Mouse (Mus musculus) intestine, embryonic 15.5 days (tissue): ENCODE measurements at regions not wholly inside any gene's neighbourhood (a gene's known extent, or its start where the extent isn't known, plus 50 kb on each side); places are given as distances from the start of the nearest gene placed in this dataset.
A peak's percentile ranks its signal among the peaks of the same experiment; 100 is the strongest.

Experiments used
- ATAC-seq: fragments of 200-750 bp; cut with Nextera tagmentation; 2 replicates; pipeline ENCODE4 v1.8.0; 2017; ENCODE audit warnings: moderate TSS enrichment, moderate library complexity
- H3K27ac ChIP-seq: fragments of 300-500 bp; sonication (generic); 2 replicates; pipeline ENCODE4 v1.5.1; 2015; ENCODE audit warnings: mild to moderate bottlenecking, inconsistent platforms
- H3K27me3 ChIP-seq: fragments of 300-500 bp; sonication (generic); replicated peaks from 2 replicates; pipeline ENCODE4 v1.6.1; 2015; ENCODE audit warnings: inconsistent platforms
- H3K36me3 ChIP-seq: fragments of 300-500 bp; sonication (generic); 2 replicates; pipeline ENCODE4 v1.6.1; 2015; ENCODE audit warnings: inconsistent platforms
- H3K4me1 ChIP-seq: fragments of 300-500 bp; sonication (generic); replicated peaks from 2 replicates; pipeline ENCODE4 v1.6.1; 2015; ENCODE audit warnings: inconsistent platforms
- H3K4me2 ChIP-seq: fragments of 300-500 bp; sonication (generic); replicated peaks from 2 replicates; pipeline ENCODE4 v1.6.1; 2015; ENCODE audit warnings: mild to moderate bottlenecking, inconsistent platforms
- H3K4me3 ChIP-seq: fragments of 300-500 bp; sonication (generic); replicated peaks from 2 replicates; pipeline ENCODE4 v1.5.1; 2015; ENCODE audit warnings: inconsistent platforms
- H3K9ac ChIP-seq: fragments of 300-500 bp; sonication (generic); 2 replicates; pipeline ENCODE4 v1.6.1; 2015; ENCODE audit warnings: inconsistent platforms
- H3K9me3 ChIP-seq: fragments of 300-500 bp; sonication (generic); 2 replicates; pipeline ENCODE4 v1.6.1; 2016; ENCODE audit warnings: inconsistent platforms
- WGBS: fragments of 180-500 bp; shearing (Covaris S2); methylation state at CpG from one replicate; pipeline ENCODE4 v1.1.7; 2015; 5-methylcytosine and 5-hydroxymethylcytosine counted together

DNA sequence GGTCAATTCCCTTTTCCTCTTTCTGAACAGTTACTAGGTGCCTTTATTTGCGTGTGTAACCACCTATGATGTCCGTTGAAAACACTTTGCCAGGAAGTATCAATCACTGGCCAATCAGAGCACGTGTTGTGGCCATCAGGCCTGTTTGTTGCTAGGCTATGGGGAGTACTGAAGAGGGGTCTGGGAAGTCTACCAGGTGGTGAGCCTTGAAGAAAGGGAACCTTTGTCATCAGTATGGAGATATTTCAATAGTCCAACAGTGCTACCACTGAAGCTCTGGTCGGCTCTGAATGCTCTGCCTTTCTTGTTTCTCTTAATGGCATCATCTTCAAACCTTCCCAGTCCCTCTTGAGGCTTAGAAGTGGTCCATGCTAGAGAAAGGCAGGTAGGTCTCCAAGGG is 124.6 kb upstream of the Bcor start:
- Histone ChIP-seq H3K9me3 (no peaks in the 10 kb centered on the region), H3K27ac (no peak overlapping the region), H3K4me3 (no peak overlapping the region), H3K9ac (no peak overlapping the region), H3K4me2 (no peak overlapping the region), H3K36me3 (no peaks in the 10 kb centered on the region), H3K4me1 (no peaks in the 10 kb centered on the region), H3K27me3 (peaks cover 17% of the 10 kb centered on the region)
- no peak for ATAC-seq
- WGBS, result 71% methylated on average over 4 of the region's 4 CpGs

DNA sequence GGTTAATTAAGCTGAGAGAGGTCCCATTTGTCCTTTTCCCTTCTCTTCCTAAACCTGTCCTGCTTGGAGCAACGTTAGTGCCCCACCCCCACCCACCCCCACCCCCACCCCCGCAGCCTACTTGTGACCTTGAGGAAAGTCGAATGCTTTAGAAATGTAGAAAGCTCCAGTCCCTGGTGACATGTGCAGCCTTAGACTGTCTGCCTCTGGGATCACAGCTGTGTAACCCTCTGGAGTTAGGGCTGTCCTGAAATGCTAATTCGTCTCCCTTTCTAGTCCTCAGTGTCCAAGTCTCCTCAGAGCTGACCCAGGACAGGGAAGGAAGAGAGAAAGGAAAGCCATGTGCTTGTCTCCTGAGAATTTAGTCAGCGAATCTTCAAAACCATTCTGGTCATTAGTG is 125.0 kb upstream of the Bcor start:
- no peak overlapping the region for H3K4me2 ChIP-seq
- H3K9ac ChIP-seq, result no peak overlapping the region
- H3K4me3 ChIP-seq, result no peak overlapping the region
- WGBS, result 41% methylated on average over 5 of the region's 5 CpGs
- no peaks in the 10 kb centered on the region for H3K9me3 ChIP-seq
- peaks cover 17% of the 10 kb centered on the region for H3K27me3 ChIP-seq
- H3K36me3 ChIP-seq, result no peaks in the 10 kb centered on the region
- H3K4me1 ChIP-seq, result no peaks in the 10 kb centered on the region
- no peak overlapping the region for H3K27ac ChIP-seq
- ATAC-seq, result no peak

DNA sequence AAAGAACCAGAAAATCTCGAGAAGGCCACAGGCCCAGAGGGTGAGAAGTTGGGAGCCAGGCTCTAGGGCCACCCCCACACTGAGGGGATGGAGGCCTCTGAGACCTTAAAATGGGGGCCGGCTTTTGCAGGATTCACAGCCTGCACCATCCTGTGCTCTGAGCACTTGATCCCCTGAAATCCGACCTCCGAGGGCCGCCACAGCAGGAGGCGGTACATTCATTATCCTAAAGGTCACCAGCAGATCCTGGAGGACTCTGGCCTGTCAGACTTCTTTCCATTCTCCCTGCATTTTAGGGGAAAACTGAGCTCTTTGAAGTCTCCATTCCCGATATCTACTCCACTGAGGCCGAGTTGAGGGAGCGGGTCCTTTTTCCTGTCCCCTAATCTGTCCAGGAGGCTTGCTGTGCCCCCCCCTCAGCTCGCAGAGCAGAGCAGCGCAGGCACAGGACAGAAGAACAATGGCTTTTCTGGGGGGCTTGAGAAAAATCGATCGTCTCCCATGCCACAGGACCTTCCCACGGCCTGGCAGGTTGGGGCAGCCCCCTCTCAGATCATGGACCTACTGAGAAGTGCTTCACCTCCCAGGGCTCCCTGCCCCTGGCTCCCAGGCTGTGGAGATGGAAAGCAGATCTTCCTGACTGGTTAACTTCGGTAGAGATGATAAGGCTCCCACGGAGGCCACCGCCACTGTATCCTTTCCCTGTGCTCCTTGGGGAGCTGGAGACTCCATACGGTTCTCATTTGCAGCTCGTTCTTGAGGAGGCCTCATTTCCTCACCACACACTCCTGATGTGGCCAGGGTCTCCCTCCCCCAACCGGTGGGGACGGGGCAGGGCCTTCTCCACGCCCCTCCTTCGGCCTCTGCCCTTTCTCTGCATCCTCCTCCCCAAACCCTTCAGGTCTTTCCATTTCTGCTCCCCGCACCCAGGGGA is 126.1 kb upstream of the Bcor start:
- peaks cover 17% of the 10 kb centered on the region for H3K27me3 ChIP-seq
- H3K9ac ChIP-seq, result no peak overlapping the region
- H3K36me3 ChIP-seq, result no peaks in the 10 kb centered on the region
- H3K4me2 ChIP-seq, result no peak overlapping the region
- no peak for ATAC-seq
- no peak overlapping the region for H3K4me3 ChIP-seq
- no peaks in the 10 kb centered on the region for H3K4me1 ChIP-seq
- H3K9me3 ChIP-seq, result no peaks in the 10 kb centered on the region
- 47% methylated on average over 24 of the region's 24 CpGs for WGBS
- no peak overlapping the region for H3K27ac ChIP-seq

DNA sequence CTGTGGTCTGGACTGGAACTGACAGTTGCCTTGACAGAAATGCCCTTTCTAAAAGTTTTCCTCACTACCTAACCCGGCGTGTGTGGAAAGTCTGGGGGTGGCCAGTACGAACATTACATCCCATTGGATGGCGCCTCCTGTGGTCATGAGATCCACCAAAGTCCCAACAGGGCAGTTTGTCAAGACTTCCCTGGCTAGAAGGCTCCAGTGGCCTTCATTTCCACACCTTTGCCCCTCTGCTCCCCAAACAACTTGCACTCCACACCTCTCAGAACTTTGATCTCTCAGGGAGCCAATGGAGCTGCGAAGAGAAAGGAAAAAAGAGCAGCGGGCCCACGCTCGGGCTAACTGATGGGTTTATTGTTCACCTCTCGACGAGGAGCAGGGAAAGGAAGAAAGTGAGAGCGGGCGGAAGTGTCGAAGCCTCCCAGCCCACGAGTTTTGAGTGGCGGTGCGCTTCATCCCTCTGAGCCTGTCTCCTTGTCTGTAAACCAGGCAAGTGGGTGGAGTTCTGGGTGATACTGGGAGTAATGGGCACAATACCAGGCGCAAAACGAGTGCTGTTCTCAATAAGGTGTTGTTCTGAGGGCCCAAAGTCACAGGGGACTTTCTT is 126.9 kb upstream of the Bcor start:
- whole genome bisulfite sequencing, result 33% methylated on average over 18 of the region's 18 CpGs
- no peaks in the 10 kb centered on the region for H3K36me3 ChIP-seq
- H3K9ac ChIP-seq, result no peak overlapping the region
- peak; percentile 45; the same call in 1 of the 2 replicates for ATAC-seq
- no peaks in the 10 kb centered on the region for H3K9me3 ChIP-seq
- no peak overlapping the region; the same call in 1 of the 2 replicates for H3K4me2 ChIP-seq
- H3K27ac ChIP-seq, result no peak overlapping the region
- H3K4me1 ChIP-seq, result no peaks in the 10 kb centered on the region
- H3K4me3 ChIP-seq, result no peak overlapping the region
- peaks cover 17% of the 10 kb centered on the region for H3K27me3 ChIP-seq

DNA sequence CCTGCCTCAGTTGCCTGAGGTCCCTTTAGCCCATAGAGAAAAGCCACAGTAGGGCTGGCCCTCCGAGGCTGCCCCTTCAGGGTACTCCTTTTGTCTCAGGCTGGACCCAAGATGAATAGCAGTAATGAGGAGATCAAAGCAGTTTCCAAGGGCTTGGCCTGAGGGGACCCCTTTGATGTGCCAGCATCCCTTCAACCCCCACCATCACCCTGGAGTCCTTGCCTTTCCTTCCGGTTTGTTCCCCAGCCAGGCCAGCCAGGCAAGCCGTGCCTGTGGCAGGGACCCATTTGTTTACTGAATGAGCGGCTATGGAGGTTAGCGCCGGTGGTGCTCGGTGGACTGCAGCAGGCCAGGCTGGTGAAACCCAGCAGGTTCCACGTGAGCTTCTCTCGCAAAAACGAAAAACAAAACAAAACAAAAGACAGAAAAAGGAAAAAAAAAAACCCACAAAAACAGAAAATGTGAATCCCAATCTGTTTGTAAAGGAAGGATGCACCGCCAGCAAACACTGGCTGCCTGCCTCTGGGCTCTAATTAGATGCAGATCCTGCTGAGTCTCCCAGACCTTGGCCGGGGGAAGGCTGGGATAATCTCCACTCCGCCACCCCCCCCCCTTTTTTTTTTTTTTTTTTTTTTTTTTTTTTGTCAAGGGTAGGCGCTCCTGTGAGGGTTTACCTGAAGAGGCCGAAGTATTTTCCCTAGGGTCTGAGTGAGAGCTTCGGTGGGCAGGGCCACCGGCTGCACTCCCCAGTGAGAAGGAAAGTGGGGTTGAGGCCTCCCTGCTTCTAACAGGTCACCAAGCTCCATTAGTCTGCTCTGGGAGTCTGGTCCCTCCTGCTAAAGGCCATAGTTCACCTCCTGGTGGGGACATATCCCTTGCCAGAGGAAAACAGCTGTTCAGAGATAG is 127.8 kb upstream of the Bcor start:
- Histone ChIP-seq H3K4me2 (no peak overlapping the region), H3K36me3 (no peaks in the 10 kb centered on the region), H3K4me3 (no peak overlapping the region), H3K27me3 (peaks cover 17% of the 10 kb centered on the region), H3K9me3 (no peaks in the 10 kb centered on the region), H3K27ac (no peak overlapping the region), H3K9ac (no peak overlapping the region), H3K4me1 (no peaks in the 10 kb centered on the region)
- WGBS, result 40% methylated on average over 17 of the region's 17 CpGs
- ATAC-seq, result 0 out of 2 replicates have a peak, but pooled peaks have one; percentile 15

DNA sequence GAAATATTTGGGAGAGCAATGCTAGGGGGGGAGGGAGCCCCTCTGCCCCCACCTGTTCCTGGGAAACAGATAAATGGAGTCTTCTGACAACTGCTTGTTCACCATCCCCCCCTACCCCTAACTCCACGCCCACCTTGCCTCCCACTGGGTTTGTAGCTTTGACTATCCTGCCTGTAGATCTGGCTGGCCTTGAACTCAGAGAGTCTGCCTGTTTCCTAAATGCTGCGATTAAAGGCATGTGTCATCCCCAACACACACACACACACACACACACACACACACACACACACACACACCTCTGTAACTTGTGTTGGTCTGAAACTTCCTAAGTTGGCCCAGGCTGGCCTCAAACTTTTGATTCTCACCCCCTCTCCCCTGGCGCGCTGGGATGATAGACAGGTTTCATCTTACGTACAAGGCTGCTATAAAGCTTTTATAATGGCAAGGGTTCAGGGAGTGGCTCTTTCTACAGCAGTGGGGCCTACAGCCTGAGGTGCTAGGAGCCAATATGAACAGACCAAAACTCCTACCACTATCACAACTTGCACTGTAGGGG is 128.5 kb upstream of the Bcor start:
- ATAC-seq, result no peak
- WGBS, result 58% methylated on average over 5 of the region's 5 CpGs
- H3K9me3 ChIP-seq, result no peaks in the 10 kb centered on the region

DNA sequence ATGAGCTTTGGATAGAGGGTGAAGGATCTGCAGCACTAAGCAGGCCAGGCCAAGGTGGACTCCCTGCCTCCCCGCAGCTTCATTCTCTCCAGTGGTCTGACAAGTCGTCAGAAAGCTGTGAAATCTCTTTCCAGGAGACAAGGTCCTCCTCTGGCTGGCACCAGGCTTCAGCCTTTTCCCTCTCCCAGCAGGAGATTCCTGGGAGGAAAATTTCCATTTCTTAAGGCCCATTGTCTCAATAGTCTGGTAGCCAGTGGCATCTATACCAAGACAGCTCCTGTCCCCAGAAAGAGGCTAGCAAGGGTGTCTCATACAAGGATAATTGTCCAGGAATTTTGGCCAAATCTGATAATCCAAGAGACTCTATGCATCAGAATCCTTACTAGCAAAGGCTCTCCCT is 133.0 kb upstream of the Bcor start:
- Histone ChIP-seq H3K9ac (no peak overlapping the region), H3K4me3 (no peak overlapping the region), H3K27ac (no peak overlapping the region), H3K4me1 (no peaks in the 10 kb centered on the region), H3K36me3 (no peaks in the 10 kb centered on the region), H3K27me3 (no peaks in the 10 kb centered on the region), H3K4me2 (no peak overlapping the region), H3K9me3 (no peaks in the 10 kb centered on the region)
- 49% methylated on average over 2 of the region's 2 CpGs for WGBS
- ATAC-seq, result no peak

More for the DNA sequence above, 128.5 kb upstream of the Bcor start:
- Histone ChIP-seq H3K4me2 (no peak overlapping the region), H3K4me1 (no peaks in the 10 kb centered on the region), H3K27me3 (peaks cover 17% of the 10 kb centered on the region), H3K36me3 (no peaks in the 10 kb centered on the region), H3K27ac (no peak overlapping the region), H3K4me3 (no peak overlapping the region), H3K9ac (no peak overlapping the region)

DNA sequence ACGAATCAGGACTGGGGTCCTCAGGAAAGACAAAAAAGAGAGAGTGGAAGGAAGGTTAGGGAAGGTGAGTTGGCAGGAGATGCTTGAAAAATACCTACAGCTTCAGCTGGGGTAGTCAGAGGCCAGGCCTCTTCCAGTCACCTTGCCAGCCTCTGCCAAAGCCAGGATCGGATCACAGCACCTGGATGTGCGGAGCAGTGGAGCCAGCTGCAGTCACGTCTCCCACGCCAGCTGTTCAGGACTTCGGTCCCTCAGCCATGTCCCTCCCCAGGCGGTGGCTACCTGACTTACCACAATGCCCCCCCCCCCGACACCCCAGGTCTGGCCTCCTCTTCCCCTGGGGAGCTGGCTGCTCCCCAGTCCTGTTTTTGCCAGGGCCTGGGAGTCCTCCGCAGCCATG is 134.3 kb upstream of the Bcor start:
- Histone ChIP-seq H3K27me3 (no peaks in the 10 kb centered on the region), H3K36me3 (no peaks in the 10 kb centered on the region), H3K27ac (no peak overlapping the region), H3K4me1 (no peaks in the 10 kb centered on the region), H3K4me2 (no peak overlapping the region), H3K4me3 (no peak overlapping the region), H3K9ac (no peak overlapping the region), H3K9me3 (no peaks in the 10 kb centered on the region)
- WGBS, result 70% methylated on average over 9 of the region's 9 CpGs
- ATAC-seq, result no peak

DNA sequence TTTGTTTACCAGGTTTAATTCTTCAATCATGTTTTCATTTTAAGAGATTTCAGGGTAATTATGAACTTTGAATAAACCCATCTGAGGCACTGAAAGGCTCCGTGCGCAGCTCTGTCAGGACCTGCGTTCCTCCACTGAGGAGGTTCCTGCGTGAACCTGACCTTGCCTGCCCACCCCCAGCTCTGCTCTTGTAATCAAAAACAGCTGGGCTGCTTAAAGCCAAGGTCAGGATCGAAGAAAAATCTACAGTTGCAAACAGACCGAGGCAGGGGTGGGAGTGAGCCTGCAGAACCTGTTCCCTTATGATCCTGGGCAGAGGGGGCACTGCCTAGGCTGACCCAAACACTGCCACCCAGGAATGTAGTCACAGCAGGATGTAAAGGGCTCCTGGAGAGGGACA is 134.8 kb upstream of the Bcor start:
- no peaks in the 10 kb centered on the region for H3K9me3 ChIP-seq
- no peak overlapping the region for H3K4me3 ChIP-seq
- H3K27ac ChIP-seq, result no peak overlapping the region
- WGBS, result 24% methylated on average over 6 of the region's 6 CpGs
- H3K36me3 ChIP-seq, result no peaks in the 10 kb centered on the region
- H3K4me2 ChIP-seq, result no peak overlapping the region
- H3K4me1 ChIP-seq, result no peaks in the 10 kb centered on the region
- ATAC-seq, result no peak
- H3K9ac ChIP-seq, result no peak overlapping the region
- H3K27me3 ChIP-seq, result no peaks in the 10 kb centered on the region

DNA sequence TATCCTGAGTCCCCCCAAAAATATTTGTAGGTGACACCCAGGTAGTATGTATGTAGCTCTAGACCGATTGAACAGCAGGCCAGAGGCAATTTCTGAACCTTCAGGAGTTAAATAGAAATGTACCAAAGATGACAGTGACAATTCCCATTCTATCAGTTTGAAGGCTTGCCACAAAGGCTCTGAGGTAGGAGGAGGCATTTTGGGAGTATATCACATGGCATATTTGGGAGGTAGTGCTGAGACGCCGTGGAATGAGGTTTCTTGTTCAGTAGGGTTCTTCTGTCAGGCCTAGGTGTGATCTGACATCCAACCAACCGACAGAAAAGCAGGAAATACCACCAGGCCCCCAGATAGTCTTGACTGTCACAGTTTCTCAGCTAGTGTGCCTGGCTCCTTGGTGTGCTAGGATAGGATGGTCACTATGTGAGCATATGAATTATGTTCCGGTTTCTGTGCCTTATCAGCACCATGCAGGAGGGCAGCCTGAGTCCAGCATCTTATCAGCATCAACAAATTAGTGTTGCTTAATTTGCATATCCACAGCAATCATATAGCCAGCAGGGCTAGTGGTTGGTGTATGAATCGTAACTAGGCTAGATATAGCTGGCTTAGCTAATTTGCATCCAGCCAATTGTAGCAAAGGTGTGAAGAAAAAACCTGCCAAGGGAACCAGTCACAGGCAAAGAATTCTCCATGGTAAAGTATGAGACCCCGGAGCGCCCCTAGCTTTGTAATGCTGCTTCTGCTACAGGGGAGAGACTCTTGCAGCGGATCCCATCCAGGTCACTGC is 136.3 kb upstream of the Bcor start:
- Histone ChIP-seq H3K4me3 (no peak overlapping the region), H3K36me3 (no peaks in the 10 kb centered on the region), H3K9ac (no peak overlapping the region), H3K4me1 (no peaks in the 10 kb centered on the region), H3K9me3 (no peaks in the 10 kb centered on the region), H3K4me2 (no peak overlapping the region), H3K27ac (no peak overlapping the region), H3K27me3 (no peaks in the 10 kb centered on the region)
- ATAC-seq, result peak; percentile 28; the same call in 1 of the 2 replicates
- WGBS, result 76% methylated on average over 9 of the region's 9 CpGs

DNA sequence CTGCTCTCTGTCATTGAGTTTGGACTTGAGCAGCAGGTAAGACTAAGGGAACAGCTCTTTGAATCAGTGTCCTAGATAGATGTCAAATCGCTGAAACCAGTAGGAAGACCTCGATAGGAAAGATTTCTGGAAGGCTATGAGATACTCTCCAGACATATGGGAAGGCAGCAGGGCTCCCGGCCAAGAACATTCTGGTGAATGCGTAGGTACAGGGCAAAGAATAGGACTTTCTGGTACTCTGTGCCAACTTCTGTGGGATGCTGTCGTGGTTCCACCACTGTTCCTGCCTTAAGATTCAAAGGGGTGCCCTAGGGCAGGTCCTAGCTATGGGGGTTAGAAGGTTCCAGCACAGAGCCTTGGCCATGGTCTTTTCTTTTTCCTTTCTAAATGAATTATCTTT is 138.5 kb upstream of the Bcor start:
- Histone ChIP-seq H3K27ac (no peak overlapping the region), H3K4me3 (no peak overlapping the region), H3K27me3 (no peaks in the 10 kb centered on the region), H3K4me1 (no peaks in the 10 kb centered on the region), H3K9me3 (no peaks in the 10 kb centered on the region), H3K4me2 (no peak overlapping the region), H3K9ac (no peak overlapping the region), H3K36me3 (no peaks in the 10 kb centered on the region)
- 79% methylated on average over 5 of the region's 5 CpGs for WGBS
- no peak for ATAC-seq
